Mouse (Mus musculus): Measurements from ENCODE around the gene Agtpbp1. TPM values are rescaled to one million over a fixed set of nuclear protein-coding genes. Genes with fewer than 3 reads are reported as not detected.

The Agtpbp1 gene
- total RNA-seq, 2 experiments from 2014 or later = 143 to 166 TPM

Other genes starting within 250 kb of the Agtpbp1 start
- 10 to 100 TPM; 78.6 to 96.1 TPM for gene Naa35, start within 50 bp of the Agtpbp1 start, total RNA-seq (2021)
- gene Golm1, start 90.6 kb upstream of the Agtpbp1 start, total RNA-seq (2021) = 10 to 100 TPM; 16.2 to 18.3 TPM
- gene 4921517D22Rik, start 108.9 kb upstream of the Agtpbp1 start, total RNA-seq (2021) = not detected
- gene Spata31d1a, start 125.1 kb upstream of the Agtpbp1 start, total RNA-seq (2021) = not detected
- not detected for gene Spata31d1b, start 127.1 kb upstream of the Agtpbp1 start, total RNA-seq (2021)
- gene Spata31d1d, start 146.5 kb upstream of the Agtpbp1 start, total RNA-seq (2021) = not detected
- gene 1700014D04Rik, start 161.5 kb upstream of the Agtpbp1 start, total RNA-seq (2021) = not detected
- gene Isca1, start 184.6 kb upstream of the Agtpbp1 start, total RNA-seq (2021) = 100 to 1,000 TPM; 221 to 222 TPM
- not detected for gene Gm49354, start 197.0 kb upstream of the Agtpbp1 start, total RNA-seq (2021)
- gene Tut7, start 237.9 kb upstream of the Agtpbp1 start, total RNA-seq (2021) = 10 to 100 TPM; 41.4 to 41.9 TPM

Measured in heart, postnatal 25 days (tissue).